Comparison of ENCODE assay signal across 17 mouse cellular contexts in genomic region chr8:126502722-126503121, GRCm38 (mm10). TPM values are rescaled to one million over a fixed set of nuclear protein-coding genes. Genes with fewer than 3 reads are reported as not detected.
A peak's percentile ranks its signal among the peaks of the same experiment; 100 is the strongest.
DNase-seq lines count a peak whose midpoint lies in the region; ATAC-seq lines count a peak whose summit lies in the region.
"Had no signal": no experiment of that assay in that cellular context is flagged by ENCODE, and none has a peak within 500 bp of the region (broad histone marks: within the 10 kb centered on the region; RNA-seq: fewer than 3 reads in every experiment).

No protein-coding gene starts in this region.

- no peak overlapping the region for H3K27ac ChIP-seq in heart, embryonic 11.5 days (ENCODE audit: low read depth, low read length)
- no peak overlapping the region for H3K27ac ChIP-seq in midbrain, embryonic 11.5 days (ENCODE audit: low read depth, low read length)
- no peak overlapping the region for H3K27ac ChIP-seq in midbrain, embryonic 14.5 days (replicated peaks; ENCODE audit: low read depth, low read length)
- no peak overlapping the region for H3K27ac ChIP-seq in embryonic facial prominence, embryonic 15.5 days (replicated peaks)
- H3K27ac ChIP-seq in stomach, embryonic 16.5 days (ENCODE audit: low read length) = no peak overlapping the region
- H3K27ac ChIP-seq: heart, embryonic 10.5 days; hindbrain, embryonic 10.5 days; macrophage had no signal

- H3K4me2 ChIP-seq in heart, embryonic 11.5 days = no peak overlapping the region
- no peak overlapping the region for H3K4me2 ChIP-seq in midbrain, embryonic 11.5 days
- H3K4me2 ChIP-seq in midbrain, embryonic 14.5 days (ENCODE audit: low read length) = no peak overlapping the region
- H3K4me2 ChIP-seq in embryonic facial prominence, embryonic 15.5 days (replicated peaks) = no peak overlapping the region
- no peak overlapping the region for H3K4me2 ChIP-seq in stomach, embryonic 16.5 days (ENCODE audit: low read depth, low read length)

- H3K9me3 ChIP-seq in heart, embryonic 11.5 days (replicated peaks; ENCODE audit: control insufficient read depth, low read length) = no peaks in the 10 kb centered on the region
- H3K9me3 ChIP-seq in midbrain, embryonic 11.5 days (ENCODE audit: control insufficient read depth, low read length) = no peaks in the 10 kb centered on the region
- H3K9me3 ChIP-seq in midbrain, embryonic 14.5 days (ENCODE audit: control insufficient read depth, low read length) = no peaks in the 10 kb centered on the region
- no peaks in the 10 kb centered on the region for H3K9me3 ChIP-seq in embryonic facial prominence, embryonic 15.5 days (replicated peaks)
- H3K9me3 ChIP-seq in stomach, embryonic 16.5 days (replicated peaks; ENCODE audit: control insufficient read depth, low read length) = 0 out of 2 replicates have a peak, but pooled peaks cover 6% of the 10 kb centered on the region
- H3K9me3 ChIP-seq: heart, embryonic 10.5 days; hindbrain, embryonic 10.5 days had no signal

- H3K36me3 ChIP-seq in heart, embryonic 11.5 days (ENCODE audit: control insufficient read depth, insufficient read depth, low read length) = no peaks in the 10 kb centered on the region
- H3K36me3 ChIP-seq in midbrain, embryonic 11.5 days (ENCODE audit: control insufficient read depth, insufficient read depth, low read length) = no peaks in the 10 kb centered on the region
- H3K36me3 ChIP-seq in midbrain, embryonic 14.5 days (ENCODE audit: control insufficient read depth, insufficient read depth, low read length) = no peaks in the 10 kb centered on the region
- no peaks in the 10 kb centered on the region for H3K36me3 ChIP-seq in embryonic facial prominence, embryonic 15.5 days
- no peaks in the 10 kb centered on the region for H3K36me3 ChIP-seq in stomach, embryonic 16.5 days (ENCODE audit: control insufficient read depth, insufficient read depth, low read length)
- H3K36me3 ChIP-seq: heart, embryonic 10.5 days; hindbrain, embryonic 10.5 days had no signal

- 41% methylated on average over 2 of the region's 2 CpGs for WGBS in heart, embryonic 11.5 days (ENCODE audit: insufficient replicate concordance)
- 56% methylated on average over 2 of the region's 2 CpGs for WGBS in midbrain, embryonic 11.5 days
- 36% methylated on average over 2 of the region's 2 CpGs for WGBS in midbrain, embryonic 14.5 days
- 44% methylated on average over 2 of the region's 2 CpGs for WGBS in embryonic facial prominence, embryonic 15.5 days
- WGBS in stomach, embryonic 16.5 days = 48% methylated on average over 2 of the region's 2 CpGs

- no peak overlapping the region for H3K9ac ChIP-seq in heart, embryonic 11.5 days (ENCODE audit: low read depth, low read length)
- no peak overlapping the region for H3K9ac ChIP-seq in midbrain, embryonic 11.5 days (ENCODE audit: low read length)
- no peak overlapping the region for H3K9ac ChIP-seq in midbrain, embryonic 14.5 days (replicated peaks; ENCODE audit: low read length)
- no peak overlapping the region for H3K9ac ChIP-seq in embryonic facial prominence, embryonic 15.5 days
- H3K9ac ChIP-seq in stomach, embryonic 16.5 days (ENCODE audit: low read length) = no peak overlapping the region

- DNase-seq in heart, postnatal 25 days (ENCODE audit: low spot score) = no peak
- DNase-seq in midbrain, embryonic 11.5 days (ENCODE audit: low spot score, missing footprints) = peak; percentile 72
- DNase-seq in midbrain, embryonic 14.5 days = no peak
- no peak for DNase-seq in right cerebral cortex, postnatal 4 days
- no peak for DNase-seq in cerebellum, adult 11-12 months
- DNase-seq: cerebellum, adult 9-11 months; gastrocnemius, postnatal 14 days; kidney, postnatal 25 days; layer of hippocampus, adult 9-11 months; lung, adult 18-20 months; right cerebral cortex, postnatal 14 days had no signal

- ATAC-seq in heart, embryonic 11.5 days (replicated peaks; ENCODE audit: insufficient number of reproducible peaks, low FRiP score, low TSS enrichment) = 0 out of 2 replicates have a peak, but pooled peaks have one; percentile 40
- ATAC-seq in midbrain, embryonic 11.5 days (ENCODE audit: low FRiP score) = no peak
- no peak for ATAC-seq in midbrain, embryonic 14.5 days (ENCODE audit: low FRiP score, low TSS enrichment)
- ATAC-seq in embryonic facial prominence, embryonic 15.5 days (ENCODE audit: insufficient number of reproducible peaks, low FRiP score, low TSS enrichment, low read depth) = peak; percentile 45; the same call in 1 of the 2 replicates
- peak; percentile 30; the same call in 1 of the 2 replicates for ATAC-seq in stomach, embryonic 16.5 days (ENCODE audit: insufficient read depth, low FRiP score)

- H3K27me3 ChIP-seq in heart, embryonic 11.5 days (ENCODE audit: control insufficient read depth, insufficient read depth, low read length) = no peaks in the 10 kb centered on the region
- H3K27me3 ChIP-seq in midbrain, embryonic 11.5 days (ENCODE audit: control insufficient read depth, insufficient read depth, low read length) = no peaks in the 10 kb centered on the region
- no peaks in the 10 kb centered on the region for H3K27me3 ChIP-seq in midbrain, embryonic 14.5 days (ENCODE audit: control insufficient read depth, insufficient read depth, low read length)
- H3K27me3 ChIP-seq in embryonic facial prominence, embryonic 15.5 days = no peaks in the 10 kb centered on the region
- no peaks in the 10 kb centered on the region for H3K27me3 ChIP-seq in stomach, embryonic 16.5 days (ENCODE audit: control insufficient read depth, insufficient read depth, low read length)

- intact Hi-C loops in heart, postnatal 25 days (cut with DNase I) = no loop called here

- no peak overlapping the region for H3K4me3 ChIP-seq in heart, embryonic 11.5 days (ENCODE audit: low read depth, low read length)
- no peak overlapping the region for H3K4me3 ChIP-seq in midbrain, embryonic 11.5 days (ENCODE audit: low read depth, low read length)
- no peak overlapping the region for H3K4me3 ChIP-seq in midbrain, embryonic 14.5 days (replicated peaks; ENCODE audit: low read depth, low read length)
- no peak overlapping the region for H3K4me3 ChIP-seq in embryonic facial prominence, embryonic 15.5 days (replicated peaks)
- H3K4me3 ChIP-seq in stomach, embryonic 16.5 days (replicated peaks; ENCODE audit: low read length) = no peak overlapping the region
- H3K4me3 ChIP-seq: heart, embryonic 10.5 days; hindbrain, embryonic 10.5 days had no signal

- peaks cover 6% of the 10 kb centered on the region for H3K4me1 ChIP-seq in heart, embryonic 11.5 days (ENCODE audit: control insufficient read depth, insufficient read depth, low read length)
- peaks cover 8% of the 10 kb centered on the region for H3K4me1 ChIP-seq in midbrain, embryonic 11.5 days (ENCODE audit: control insufficient read depth, insufficient read depth, low read length)
- peaks cover 10% of the 10 kb centered on the region for H3K4me1 ChIP-seq in midbrain, embryonic 14.5 days (ENCODE audit: control insufficient read depth, insufficient read depth, low read length)
- H3K4me1 ChIP-seq in embryonic facial prominence, embryonic 15.5 days = peaks cover 12% of the 10 kb centered on the region
- peaks cover 10% of the 10 kb centered on the region; the same call in 1 of the 2 replicates for H3K4me1 ChIP-seq in stomach, embryonic 16.5 days (ENCODE audit: control insufficient read depth, insufficient read depth, low read length)

RNA-seq across cellular contexts. Expression of gene Tarbp1, which starts 27.9 kb away (rescaled TPM):
- polyA plus RNA-seq in heart, embryonic 11.5 days (2014; fragmentation: Nextera tagmentation; extraction: Ambion mirVana) = 2.2 TPM in 2 replicates
- 1 to 10 TPM; 4.0 to 5.1 TPM for total RNA-seq in heart, postnatal 25 days (2021)
- polyA plus RNA-seq in midbrain, embryonic 11.5 days (2014; fragmentation: Nextera tagmentation; extraction: Ambion mirVana) = 2.2 TPM in 2 replicates
- 2.2 and 2.5 TPM in 2 replicates for polyA plus RNA-seq in midbrain, embryonic 14.5 days (2014; fragmentation: Nextera tagmentation; extraction: Ambion mirVana)
- polyA plus RNA-seq in embryonic facial prominence, embryonic 15.5 days (2015; fragmentation: Nextera tagmentation; extraction: Ambion mirVana) = 2.4 and 3.0 TPM in 2 replicates
- polyA plus RNA-seq in stomach, embryonic 16.5 days (2015; fragmentation: Nextera tagmentation; extraction: Ambion mirVana) = 1.6 and 2.2 TPM in 2 replicates

Comparison
In these comparisons a context has a peak if more than half of its experiments do, and no peak if none do; other contexts are left out.
1. ATAC-seq: peak in heart, embryonic 11.5 days (single experiment), embryonic facial prominence, embryonic 15.5 days (single experiment) and stomach, embryonic 16.5 days (single experiment); none in midbrain, embryonic 11.5 days (single experiment) and midbrain, embryonic 14.5 days (single experiment).